Mouse (Mus musculus): ENCODE results near the gene Sirt3. TPM values are rescaled to one million over a fixed set of nuclear protein-coding genes. Genes with fewer than 3 reads are reported as not detected.

Gene Sirt3
- polyA plus RNA-seq, 2 experiments: 20.1 to 28.3 TPM

DNA sequence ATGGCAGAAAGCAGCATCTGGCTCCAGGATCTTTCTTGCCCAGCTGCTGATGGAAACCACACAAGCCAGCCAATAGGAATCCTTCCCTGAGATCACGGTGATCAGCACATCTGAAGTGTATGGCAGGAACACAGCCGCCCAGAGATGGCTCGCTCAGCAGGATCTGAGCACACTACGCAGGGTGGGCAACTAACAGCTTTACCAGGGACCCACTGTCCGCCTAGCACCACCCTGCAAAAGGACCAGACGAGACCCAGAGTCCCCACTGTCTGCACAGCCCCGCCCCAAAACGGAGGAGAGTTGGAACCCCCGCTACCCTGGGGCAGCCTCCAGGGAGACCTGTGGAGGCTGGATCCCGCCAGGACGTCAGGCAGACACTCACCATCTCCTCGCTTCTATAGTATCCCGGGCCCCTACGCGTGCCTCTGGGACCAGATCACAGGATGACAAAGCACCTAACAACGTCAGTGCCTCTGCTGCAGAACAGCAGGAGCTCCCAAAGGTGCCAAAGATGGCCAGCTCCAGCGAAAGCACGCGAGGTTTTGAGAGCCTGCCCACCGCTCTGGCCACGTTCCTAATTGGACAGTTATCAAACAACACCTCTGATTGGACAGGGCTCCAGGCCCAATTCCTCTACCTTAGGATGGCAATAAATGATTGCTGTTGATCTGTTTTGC is 60.3 kb downstream of the Sirt3 start, which contains the start of gene Zfp941:
Gene Zfp941, minus strand, starts transcription at position 526 of the 677 bp plus-strand sequence.
- no peak for TF ChIP-seq POLR2A (IDR thresholded peaks at IDR 0.05; ENCODE audit: borderline replicate concordance, extremely low read depth, insufficient read depth, insufficient read length)
- Histone ChIP-seq H3K4me2 (replicated peaks; ENCODE audit: low read depth, low read length, severe bottlenecking) (peak within 1 kb of the TSS; percentile 65), H3K36me3 (ENCODE audit: control insufficient read depth, insufficient read depth, low read length) (0 out of 2 replicates have a peak, but pooled peaks cover 2% of the 10 kb centered on the region), H3K4me3 (replicated peaks; ENCODE audit: low read length) (peak within 1 kb of the TSS; percentile 45), H3K4me1 (ENCODE audit: control insufficient read depth, insufficient read depth, low read length) (no peaks in the 10 kb centered on the region), H3K9ac (ENCODE audit: low read depth, low read length, severe bottlenecking) (peak within 1 kb of the TSS; percentile 57), H3K27me3 (ENCODE audit: control insufficient read depth, insufficient read depth, low read length) (no peaks in the 10 kb centered on the region), H3K27ac (replicated peaks; ENCODE audit: low read depth, low read length) (no peak within 1 kb of the TSS), H3K9me3 (ENCODE audit: control insufficient read depth, low read length) (no peaks in the 10 kb centered on the region)
- DNase-seq (ENCODE audit: low spot score) (peak; percentile 49), ATAC-seq (ENCODE audit: low FRiP score, low read depth) (peak; percentile 78)
- 2% methylated on average over 21 of the region's 21 CpGs for WGBS

- peak overlapping the region; percentile 45 for H3K4me3 ChIP-seq (replicated peaks; ENCODE audit: low read length)
- H3K27me3 ChIP-seq (ENCODE audit: control insufficient read depth, insufficient read depth, low read length): no peaks in the 10 kb centered on the region
- 0 out of 2 replicates have a peak, but pooled peaks cover 2% of the 10 kb centered on the region for H3K36me3 ChIP-seq (ENCODE audit: control insufficient read depth, insufficient read depth, low read length)
- TF ChIP-seq POLR2A (IDR thresholded peaks at IDR 0.05; ENCODE audit: borderline replicate concordance, extremely low read depth, insufficient read depth, insufficient read length): no peak
- peak overlapping the region; percentile 65 for H3K4me2 ChIP-seq (replicated peaks; ENCODE audit: low read depth, low read length, severe bottlenecking)
- H3K4me1 ChIP-seq (ENCODE audit: control insufficient read depth, insufficient read depth, low read length): no peaks in the 10 kb centered on the region
- WGBS: 47% methylated on average over 5 of the region's 5 CpGs
- H3K27ac ChIP-seq (replicated peaks; ENCODE audit: low read depth, low read length): no peak overlapping the region
- ATAC-seq (ENCODE audit: low FRiP score, low read depth): no peak
- H3K9me3 ChIP-seq (ENCODE audit: control insufficient read depth, low read length): no peaks in the 10 kb centered on the region
- H3K9ac ChIP-seq (ENCODE audit: low read depth, low read length, severe bottlenecking): peak overlapping the region; percentile 57
- no peak for DNase-seq (ENCODE audit: low spot score)
These were observed 60.8 kb downstream of the Sirt3 start for GRCm38 (mm10) chr7:140821305-140821652.

- WGBS: 69% methylated on average over 4 of the region's 4 CpGs
- ATAC-seq (ENCODE audit: low FRiP score, low read depth) (no peak), DNase-seq (ENCODE audit: low spot score) (no peak)
- Histone ChIP-seq H3K27me3 (ENCODE audit: control insufficient read depth, insufficient read depth, low read length) (no peaks in the 10 kb centered on the region), H3K4me1 (ENCODE audit: control insufficient read depth, insufficient read depth, low read length) (no peaks in the 10 kb centered on the region), H3K9ac (ENCODE audit: low read depth, low read length, severe bottlenecking) (no peak overlapping the region), H3K36me3 (ENCODE audit: control insufficient read depth, insufficient read depth, low read length) (0 out of 2 replicates have a peak, but pooled peaks cover 2% of the 10 kb centered on the region), H3K4me2 (replicated peaks; ENCODE audit: low read depth, low read length, severe bottlenecking) (no peak overlapping the region), H3K9me3 (ENCODE audit: control insufficient read depth, low read length) (no peaks in the 10 kb centered on the region), H3K27ac (replicated peaks; ENCODE audit: low read depth, low read length) (no peak overlapping the region), H3K4me3 (replicated peaks; ENCODE audit: low read length) (no peak overlapping the region)
- no peak for TF ChIP-seq POLR2A (IDR thresholded peaks at IDR 0.05; ENCODE audit: borderline replicate concordance, extremely low read depth, insufficient read depth, insufficient read length)
These were observed 61.9 kb downstream of the Sirt3 start for GRCm38 (mm10) chr7:140820173-140820572.

Other genes starting within 250 kb of the Sirt3 start
- gene Olfr53, start 235.9 kb downstream of the Sirt3 start, polyA plus RNA-seq (2012; rRNA removed): not detected in 2 replicates
- not detected in 2 replicates for gene Olfr53, start 235.9 kb downstream of the Sirt3 start, polyA plus RNA-seq (2014; fragmentation: Nextera tagmentation; extraction: Ambion mirVana)
- gene Olfr539, start 222.4 kb downstream of the Sirt3 start, polyA plus RNA-seq (2012; rRNA removed): 0.19 and 0.20 TPM in 2 replicates
- 0.03 TPM in 1 of 2 replicates, not detected in the other for gene Olfr539, start 222.4 kb downstream of the Sirt3 start, polyA plus RNA-seq (2014; fragmentation: Nextera tagmentation; extraction: Ambion mirVana)
- 0.04 and 0.06 TPM in 2 replicates for gene Olfr45, start 200.4 kb downstream of the Sirt3 start, polyA plus RNA-seq (2012; rRNA removed)
- gene Olfr45, start 200.4 kb downstream of the Sirt3 start, polyA plus RNA-seq (2014; fragmentation: Nextera tagmentation; extraction: Ambion mirVana): not detected in 2 replicates
- not detected in 2 replicates for gene Olfr541, start 185.0 kb downstream of the Sirt3 start, polyA plus RNA-seq (2012; rRNA removed)
- not detected in 2 replicates for gene Olfr541, start 185.0 kb downstream of the Sirt3 start, polyA plus RNA-seq (2014; fragmentation: Nextera tagmentation; extraction: Ambion mirVana)
- gene Cyp2e1, start 118.6 kb downstream of the Sirt3 start, polyA plus RNA-seq (2012; rRNA removed): 0.05 and 0.12 TPM in 2 replicates
- not detected in 2 replicates for gene Cyp2e1, start 118.6 kb downstream of the Sirt3 start, polyA plus RNA-seq (2014; fragmentation: Nextera tagmentation; extraction: Ambion mirVana)
- gene Syce1, start 94.5 kb downstream of the Sirt3 start, polyA plus RNA-seq (2012; rRNA removed): 0.39 and 0.55 TPM in 2 replicates
- gene Syce1, start 94.5 kb downstream of the Sirt3 start, polyA plus RNA-seq (2014; fragmentation: Nextera tagmentation; extraction: Ambion mirVana): 0.54 and 0.66 TPM in 2 replicates
- gene Zfp941, start 60.1 kb downstream of the Sirt3 start, polyA plus RNA-seq (2012; rRNA removed): 0.83 and 0.93 TPM in 2 replicates
- 1.3 and 1.5 TPM in 2 replicates for gene Zfp941, start 60.1 kb downstream of the Sirt3 start, polyA plus RNA-seq (2014; fragmentation: Nextera tagmentation; extraction: Ambion mirVana)
- 1.2 and 2.5 TPM in 2 replicates for gene Urah, start 47.3 kb downstream of the Sirt3 start, polyA plus RNA-seq (2012; rRNA removed)
- 6.2 and 9.0 TPM in 2 replicates for gene Urah, start 47.3 kb downstream of the Sirt3 start, polyA plus RNA-seq (2014; fragmentation: Nextera tagmentation; extraction: Ambion mirVana)
- gene Scgb1c1, start 36.8 kb downstream of the Sirt3 start, polyA plus RNA-seq (2012; rRNA removed): not detected in 2 replicates
- gene Scgb1c1, start 36.8 kb downstream of the Sirt3 start, polyA plus RNA-seq (2014; fragmentation: Nextera tagmentation; extraction: Ambion mirVana): not detected in 2 replicates
- 0.04 TPM in 2 replicates for gene Odf3, start 34.5 kb downstream of the Sirt3 start, polyA plus RNA-seq (2012; rRNA removed)
- not detected in 2 replicates for gene Odf3, start 34.5 kb downstream of the Sirt3 start, polyA plus RNA-seq (2014; fragmentation: Nextera tagmentation; extraction: Ambion mirVana)
- 0.12 TPM in 1 of 2 replicates, not detected in the other for gene Gm45785, start 26.0 kb downstream of the Sirt3 start, polyA plus RNA-seq (2012; rRNA removed)
- not detected in 2 replicates for gene Gm45785, start 26.0 kb downstream of the Sirt3 start, polyA plus RNA-seq (2014; fragmentation: Nextera tagmentation; extraction: Ambion mirVana)
- gene Ric8a, start 25.4 kb downstream of the Sirt3 start, polyA plus RNA-seq (2012; rRNA removed): 70.3 and 82.0 TPM in 2 replicates
- 74.0 and 78.9 TPM in 2 replicates for gene Ric8a, start 25.4 kb downstream of the Sirt3 start, polyA plus RNA-seq (2014; fragmentation: Nextera tagmentation; extraction: Ambion mirVana)
- 45.0 and 48.2 TPM in 2 replicates for gene Bet1l, start 24.7 kb downstream of the Sirt3 start, polyA plus RNA-seq (2012; rRNA removed)
- 75.1 and 92.8 TPM in 2 replicates for gene Bet1l, start 24.7 kb downstream of the Sirt3 start, polyA plus RNA-seq (2014; fragmentation: Nextera tagmentation; extraction: Ambion mirVana)
- gene Psmd13, start 341 bp downstream of the Sirt3 start, polyA plus RNA-seq (2012; rRNA removed): 98.9 and 113 TPM in 2 replicates
- 133 TPM in 2 replicates for gene Psmd13, start 341 bp downstream of the Sirt3 start, polyA plus RNA-seq (2014; fragmentation: Nextera tagmentation; extraction: Ambion mirVana)
- gene Cox8b, start 18.1 kb upstream of the Sirt3 start, polyA plus RNA-seq (2012; rRNA removed): 14.2 and 14.5 TPM in 2 replicates
- 17.2 and 32.5 TPM in 2 replicates for gene Cox8b, start 18.1 kb upstream of the Sirt3 start, polyA plus RNA-seq (2014; fragmentation: Nextera tagmentation; extraction: Ambion mirVana)
- gene Nlrp6, start 38.6 kb upstream of the Sirt3 start, polyA plus RNA-seq (2012; rRNA removed): 0.05 TPM in 2 replicates
- 0.08 TPM in 1 of 2 replicates, not detected in the other for gene Nlrp6, start 38.6 kb upstream of the Sirt3 start, polyA plus RNA-seq (2014; fragmentation: Nextera tagmentation; extraction: Ambion mirVana)
- gene Pgghg, start 59.1 kb upstream of the Sirt3 start, polyA plus RNA-seq (2012; rRNA removed): 52.8 and 68.8 TPM in 2 replicates
- gene Pgghg, start 59.1 kb upstream of the Sirt3 start, polyA plus RNA-seq (2014; fragmentation: Nextera tagmentation; extraction: Ambion mirVana): 26.7 and 31.3 TPM in 2 replicates
- 30.9 and 34.4 TPM in 2 replicates for gene Ifitm5, start 68.0 kb upstream of the Sirt3 start, polyA plus RNA-seq (2012; rRNA removed)
- 32.3 and 44.3 TPM in 2 replicates for gene Ifitm5, start 68.0 kb upstream of the Sirt3 start, polyA plus RNA-seq (2014; fragmentation: Nextera tagmentation; extraction: Ambion mirVana)
- not detected in 2 replicates for gene Gm45717, start 73.6 kb upstream of the Sirt3 start, polyA plus RNA-seq (2012; rRNA removed)
- gene Gm45717, start 73.6 kb upstream of the Sirt3 start, polyA plus RNA-seq (2014; fragmentation: Nextera tagmentation; extraction: Ambion mirVana): not detected in 2 replicates
- gene Ifitm2, start 73.7 kb upstream of the Sirt3 start, polyA plus RNA-seq (2012; rRNA removed): 1,234 and 1,466 TPM in 2 replicates
- 1,822 and 1,827 TPM in 2 replicates for gene Ifitm2, start 73.7 kb upstream of the Sirt3 start, polyA plus RNA-seq (2014; fragmentation: Nextera tagmentation; extraction: Ambion mirVana)
- 68.1 and 115 TPM in 2 replicates for gene Ifitm1, start 84.9 kb upstream of the Sirt3 start, polyA plus RNA-seq (2012; rRNA removed)
- 55.4 and 66.7 TPM in 2 replicates for gene Ifitm1, start 84.9 kb upstream of the Sirt3 start, polyA plus RNA-seq (2014; fragmentation: Nextera tagmentation; extraction: Ambion mirVana)
- gene Ifitm3, start 128.5 kb upstream of the Sirt3 start, polyA plus RNA-seq (2012; rRNA removed): 85.6 and 91.3 TPM in 2 replicates
- 184 and 201 TPM in 2 replicates for gene Ifitm3, start 128.5 kb upstream of the Sirt3 start, polyA plus RNA-seq (2014; fragmentation: Nextera tagmentation; extraction: Ambion mirVana)
- gene Ifitm6, start 135.6 kb upstream of the Sirt3 start, polyA plus RNA-seq (2012; rRNA removed): 1.3 and 1.8 TPM in 2 replicates
- gene Ifitm6, start 135.6 kb upstream of the Sirt3 start, polyA plus RNA-seq (2014; fragmentation: Nextera tagmentation; extraction: Ambion mirVana): 1.2 and 1.7 TPM in 2 replicates
- not detected in 2 replicates for gene Gm17387, start 146.8 kb upstream of the Sirt3 start, polyA plus RNA-seq (2012; rRNA removed)
- gene Gm17387, start 146.8 kb upstream of the Sirt3 start, polyA plus RNA-seq (2014; fragmentation: Nextera tagmentation; extraction: Ambion mirVana): not detected in 2 replicates
- 46.5 and 53.7 TPM in 2 replicates for gene B4galnt4, start 178.8 kb upstream of the Sirt3 start, polyA plus RNA-seq (2012; rRNA removed)
- gene B4galnt4, start 178.8 kb upstream of the Sirt3 start, polyA plus RNA-seq (2014; fragmentation: Nextera tagmentation; extraction: Ambion mirVana): 12.3 and 17.1 TPM in 2 replicates
- gene Pkp3, start 195.9 kb upstream of the Sirt3 start, polyA plus RNA-seq (2012; rRNA removed): 37.6 and 38.8 TPM in 2 replicates
- gene Pkp3, start 195.9 kb upstream of the Sirt3 start, polyA plus RNA-seq (2014; fragmentation: Nextera tagmentation; extraction: Ambion mirVana): 62.4 and 65.9 TPM in 2 replicates
- gene Sigirr, start 218.3 kb upstream of the Sirt3 start, polyA plus RNA-seq (2012; rRNA removed): 2.5 and 3.1 TPM in 2 replicates
- gene Sigirr, start 218.3 kb upstream of the Sirt3 start, polyA plus RNA-seq (2014; fragmentation: Nextera tagmentation; extraction: Ambion mirVana): 2.7 and 4.0 TPM in 2 replicates
- gene Ano9, start 235.5 kb upstream of the Sirt3 start, polyA plus RNA-seq (2012; rRNA removed): 6.3 and 8.0 TPM in 2 replicates
- gene Ano9, start 235.5 kb upstream of the Sirt3 start, polyA plus RNA-seq (2014; fragmentation: Nextera tagmentation; extraction: Ambion mirVana): 3.6 and 4.3 TPM in 2 replicates
- gene Ptdss2, start 240.1 kb upstream of the Sirt3 start, polyA plus RNA-seq (2012; rRNA removed): 49.2 and 61.0 TPM in 2 replicates
- 67.8 and 68.6 TPM in 2 replicates for gene Ptdss2, start 240.1 kb upstream of the Sirt3 start, polyA plus RNA-seq (2014; fragmentation: Nextera tagmentation; extraction: Ambion mirVana)